Mouse (Mus musculus) thymus, adult 2 months (tissue): ENCODE results near the gene Tec. TPM values are rescaled to one million over a fixed set of nuclear protein-coding genes. Genes with fewer than 3 reads are reported as not detected.

Source experiments
- DNase-seq: peaks from one replicate; pipeline ENCODE4 v3.0.0; 2021
- H3K27ac ChIP-seq: fragments of 200-500 bp; 2 replicates; pipeline ENCODE4 v1.5.1; 2012; ENCODE audit warnings: low read length, control low read depth; ENCODE audit not compliant: control insufficient read depth, insufficient read depth
- H3K27me3 ChIP-seq: fragments of 200-500 bp; 2 replicates; pipeline ENCODE4 v1.6.1; 2012; ENCODE audit warnings: mild to moderate bottlenecking, low read length, moderate library complexity, mixed read lengths; ENCODE audit not compliant: control insufficient read depth, insufficient read depth
- H3K36me3 ChIP-seq: fragments of 200-500 bp; 2 replicates; pipeline ENCODE4 v1.6.1; 2012; ENCODE audit warnings: mild to moderate bottlenecking, low read length, moderate library complexity; ENCODE audit not compliant: control insufficient read depth, insufficient read depth
- H3K4me1 ChIP-seq: fragments of 200-500 bp; replicated peaks from 2 replicates; pipeline ENCODE4 v1.6.1; 2012; ENCODE audit warnings: low read length; ENCODE audit not compliant: control insufficient read depth, insufficient read depth
- H3K4me3 ChIP-seq: fragments of 200-500 bp; 2 replicates; pipeline ENCODE4 v1.5.1; 2012; ENCODE audit warnings: mild to moderate bottlenecking, low read length, control low read depth, moderate library complexity; ENCODE audit not compliant: control insufficient read depth, insufficient read depth
- CTCF ChIP-seq: fragments of 200-500 bp; IDR thresholded peaks from 2 replicates; pipeline ENCODE4 v1.5.1; 2012; ENCODE audit warnings: mild to moderate bottlenecking, control low read depth, low read length, moderate library complexity, borderline replicate concordance; ENCODE audit not compliant: control insufficient read depth, poor library complexity, insufficient read depth; ENCODE audit errors: extremely low read depth
- POLR2A ChIP-seq: fragments of 200-500 bp; IDR thresholded peaks from 2 replicates; pipeline ENCODE4 v1.6.1; 2012; ENCODE audit warnings: mild to moderate bottlenecking, low read length, control low read depth, moderate library complexity; ENCODE audit not compliant: control insufficient read depth, poor library complexity, insufficient read depth; ENCODE audit errors: extremely low read depth
- WGBS: fragments of 180-500 bp; shearing (Covaris S2); methylation state at CpG from one replicate; pipeline ENCODE4 v1.1.7; 2018; 5-methylcytosine and 5-hydroxymethylcytosine counted together
- polyA plus RNA-seq: library from polyadenylated mRNA; depleted of rRNA; stranded (reverse); fragments of >200 nt; gene quantifications from 2 replicates; pipeline ENCODE4 v1.2.3, GENCODE M21; 2012

Gene Tec
- polyA plus RNA-seq, 1 experiment: 18.3 TPM

- peak; percentile 28 for DNase-seq
- Histone ChIP-seq H3K4me3 (peak overlapping the region; percentile 22; the same call in 1 of the 2 replicates), H3K36me3 (no peaks in the 10 kb centered on the region), H3K27me3 (no peaks in the 10 kb centered on the region), H3K4me1 (peaks cover 7% of the 10 kb centered on the region; the same call in 1 of the 2 replicates), H3K27ac (no peak overlapping the region)
- WGBS: 41% methylated on average over 9 of the region's 9 CpGs
- TF ChIP-seq CTCF (no peak), POLR2A (no peak)
Measured at GRCm38 (mm10) chr5:72863166-72863565, 5.1 kb downstream of the Tec start.

GRCm38 (mm10) chr5:72861726-72862385 is 6.4 kb downstream of the Tec start:
- H3K27ac ChIP-seq: no peak overlapping the region
- TF ChIP-seq POLR2A (no peak), CTCF (no peak)
- DNase-seq: no peak
- WGBS: 33% methylated on average over 7 of the region's 7 CpGs
- H3K36me3 ChIP-seq: no peaks in the 10 kb centered on the region
- no peaks in the 10 kb centered on the region for H3K27me3 ChIP-seq
- H3K4me3 ChIP-seq: no peak overlapping the region
- peaks cover 7% of the 10 kb centered on the region; the same call in 1 of the 2 replicates for H3K4me1 ChIP-seq

GRCm38 (mm10) chr5:72860899-72861298 is 7.4 kb downstream of the Tec start:
- Histone ChIP-seq H3K36me3 (no peaks in the 10 kb centered on the region), H3K27ac (no peak overlapping the region), H3K4me1 (peaks cover 4% of the 10 kb centered on the region; the same call in 1 of the 2 replicates), H3K27me3 (no peaks in the 10 kb centered on the region), H3K4me3 (no peak overlapping the region)
- TF ChIP-seq CTCF (no peak), POLR2A (no peak)
- WGBS: 94% methylated on average over 8 of the region's 8 CpGs
- DNase-seq: no peak

GRCm38 (mm10) chr5:72858306-72858705 is 10.0 kb downstream of the Tec start:
- no peak for TF ChIP-seq CTCF
- TF ChIP-seq POLR2A: no peak
- WGBS: 90% methylated on average over 12 of the region's 12 CpGs
- Histone ChIP-seq H3K27ac (no peak overlapping the region), H3K4me1 (peaks cover 6% of the 10 kb centered on the region; the same call in 1 of the 2 replicates), H3K36me3 (no peaks in the 10 kb centered on the region), H3K27me3 (no peaks in the 10 kb centered on the region), H3K4me3 (no peak overlapping the region)
- no peak for DNase-seq

- DNase-seq: no peak
- peaks cover 4% of the 10 kb centered on the region; the same call in 1 of the 2 replicates for H3K4me1 ChIP-seq
- no peak overlapping the region for H3K27ac ChIP-seq
- H3K36me3 ChIP-seq: no peaks in the 10 kb centered on the region
- H3K27me3 ChIP-seq: no peaks in the 10 kb centered on the region
- H3K4me3 ChIP-seq: no peak overlapping the region
- WGBS: 91% methylated on average over 4 of the region's 4 CpGs
- TF ChIP-seq CTCF (no peak), POLR2A (no peak)
Measured at GRCm38 (mm10) chr5:72857756-72858155, 10.5 kb downstream of the Tec start.

GRCm38 (mm10) chr5:72856255-72856878 is 11.9 kb downstream of the Tec start:
- 85% methylated on average over 8 of the region's 8 CpGs for WGBS
- TF ChIP-seq CTCF (no peak), POLR2A (no peak)
- H3K4me1 ChIP-seq: peaks cover 10% of the 10 kb centered on the region; the same call in 1 of the 2 replicates
- H3K4me3 ChIP-seq: no peak overlapping the region
- H3K27me3 ChIP-seq: no peaks in the 10 kb centered on the region
- H3K27ac ChIP-seq: no peak overlapping the region
- H3K36me3 ChIP-seq: no peaks in the 10 kb centered on the region
- no peak for DNase-seq
